Mouse (Mus musculus) granulocyte monocyte progenitor cell, adult 5-6 weeks (primary cell): ENCODE data around the gene Fes. TPM values are rescaled to one million over a fixed set of nuclear protein-coding genes. Genes with fewer than 3 reads are reported as not detected.
"Not testable (repeated sequence)": the region's sequence is repeated elsewhere in the genome, so short reads cannot be mapped to it uniquely, and the experiment has no call there.

Experiments
- ATAC-seq: replicated peaks from 2 replicates; pipeline ENCODE4 v1.8.0; 2016; ENCODE audit warnings: mild to moderate bottlenecking, moderate TSS enrichment, inconsistent platforms; ENCODE audit not compliant: poor library complexity, severe bottlenecking
- total RNA-seq, 2 experiments: library from RNA; stranded (forward) in 1 of 2; stranded (reverse) in 1 of 2; fragments of 200-712, 200-1000 nt in 1 of 2; fragments of >200 nt in 1 of 2; fragmentation: Nextera tagmentation in 1 of 2; gene quantifications; 2 replicates each; pipeline ENCODE4 v1.2.3; 2014 to 2017

Gene Fes
- total RNA-seq, 2 experiments from 2014 or later = 141 to 176 TPM

GRCm38 (mm10) chr7:80406186-80406585 is 18.4 kb upstream of the Fes start:
- no peak for ATAC-seq

DNA sequence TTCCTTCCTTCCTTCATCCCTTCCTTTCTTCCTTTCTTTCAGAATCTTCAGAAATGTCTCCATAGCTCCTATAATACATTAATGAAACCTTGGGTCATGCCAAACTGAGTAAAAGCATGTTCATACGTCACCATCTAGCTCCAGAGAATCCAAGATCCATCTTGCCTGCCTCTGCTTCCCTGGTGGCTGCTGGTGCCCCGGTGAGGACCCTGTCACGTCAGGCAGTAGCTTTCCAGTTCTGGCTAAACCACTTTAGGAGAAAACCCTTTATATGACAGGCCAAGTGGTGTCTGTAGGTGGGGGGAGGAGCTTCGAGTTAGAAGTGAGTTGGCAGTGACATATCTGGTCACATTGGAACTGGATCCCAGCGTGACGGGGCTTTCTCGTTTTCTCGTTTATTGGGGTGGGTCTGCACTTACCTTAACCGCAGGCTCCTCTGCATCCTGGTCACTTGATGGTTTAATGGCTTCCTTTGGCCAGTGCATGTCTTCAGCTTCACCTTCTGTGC is 17.5 kb upstream of the Fes start, which contains the start of gene Furin:
TSS of gene Furin (minus strand) at position 249 of the 508 bp plus-strand sequence.
- no peak for ATAC-seq

GRCm38 (mm10) chr7:80404101-80404894 is 16.6 kb upstream of the Fes start:
- ATAC-seq = peak; percentile 80

DNA sequence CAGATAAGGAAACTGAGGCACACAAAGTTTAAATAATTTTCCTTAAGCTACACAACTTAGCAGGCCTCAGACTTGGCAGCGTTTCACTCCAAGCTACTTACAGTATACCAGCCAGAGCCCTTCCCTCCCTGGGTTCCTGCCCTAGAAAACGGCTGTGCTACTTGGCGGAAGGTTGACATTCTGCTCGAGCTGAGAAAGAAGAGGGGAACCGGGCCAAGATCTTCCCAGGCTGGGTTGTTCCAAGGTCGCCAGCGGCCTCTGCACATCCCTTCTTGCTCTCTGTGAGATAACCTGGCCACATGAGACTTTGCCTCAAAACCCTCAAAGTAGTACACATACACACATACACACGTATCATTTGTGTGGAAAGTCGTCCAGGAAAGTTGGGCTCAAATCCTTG is 15.8 kb upstream of the Fes start:
- no peak for ATAC-seq

DNA sequence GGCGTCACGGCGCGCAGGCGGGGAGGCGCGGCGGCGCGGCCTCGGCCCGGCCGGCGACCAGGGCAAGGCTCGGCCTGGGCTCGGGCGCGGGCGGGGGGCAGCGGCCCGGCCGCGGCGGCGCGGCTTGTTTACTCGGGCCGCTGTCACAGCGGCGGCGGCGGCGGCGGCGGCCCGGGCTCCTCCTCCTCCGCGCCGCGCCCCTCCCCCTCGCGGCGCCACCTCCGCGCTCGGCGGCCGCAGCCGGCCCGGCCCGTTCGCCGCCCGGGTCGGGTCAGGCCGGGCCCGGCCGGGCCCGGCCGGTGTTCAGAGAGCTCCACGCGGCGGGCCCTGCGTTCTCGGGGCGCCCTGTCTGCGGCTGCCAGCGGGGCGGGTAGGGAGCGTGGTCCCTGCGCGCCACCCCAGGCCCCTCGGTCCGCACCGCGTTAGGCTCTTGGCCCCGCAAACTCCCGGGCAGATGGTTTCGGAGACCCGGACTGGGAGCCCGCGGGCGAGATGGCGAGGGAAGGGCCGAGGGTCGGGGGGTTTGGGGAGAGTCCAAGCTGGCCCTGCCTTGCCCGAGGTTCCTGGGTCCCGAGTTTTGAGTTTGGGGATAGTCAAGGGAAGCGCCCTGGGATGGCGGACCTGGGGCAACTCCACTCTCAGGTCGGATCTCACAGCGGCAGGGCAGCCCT is 15.0 kb upstream of the Fes start:
- 0 out of 2 replicates have a peak, but pooled peaks have one; percentile 7 for ATAC-seq

- no peak for ATAC-seq
Observed at GRCm38 (mm10) chr7:80401860-80402641, 14.3 kb upstream of the Fes start.

DNA sequence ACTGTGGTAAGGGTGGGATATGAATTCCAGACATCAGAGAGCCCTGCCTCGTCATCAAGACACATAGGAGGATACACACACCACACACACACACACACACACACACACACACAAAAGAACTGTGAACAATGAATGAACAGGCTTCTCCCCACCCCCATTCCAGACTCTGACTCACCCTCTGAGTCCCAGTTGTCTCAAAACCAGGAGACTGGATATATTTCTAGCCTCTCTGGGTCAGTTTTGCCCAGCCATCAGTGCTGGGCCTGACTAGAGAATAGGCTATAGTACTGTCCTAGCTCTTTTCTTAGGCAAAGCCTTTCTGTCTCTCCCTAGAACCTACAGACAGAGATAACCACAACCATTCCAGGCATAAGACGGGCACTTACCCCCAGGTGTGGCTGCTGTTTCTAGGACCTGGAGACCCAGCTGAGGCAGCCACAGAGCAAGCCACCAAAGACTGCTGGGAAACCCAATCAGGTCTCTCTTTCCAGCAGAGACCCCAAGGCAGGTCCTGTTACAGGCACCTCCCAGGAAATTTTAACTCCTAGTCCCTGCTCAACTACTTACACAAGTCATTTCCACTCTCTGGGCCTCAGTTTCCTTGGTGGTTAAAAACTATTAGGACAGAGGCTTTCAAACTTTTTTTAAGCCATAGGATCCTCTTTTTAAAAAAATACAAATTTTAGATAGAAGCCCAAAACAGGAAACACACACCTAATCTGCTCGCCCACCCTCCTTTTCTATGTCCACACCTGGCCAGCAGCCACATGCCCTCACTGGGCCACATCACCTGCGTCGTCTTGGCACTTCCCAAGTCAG is 13.5 kb upstream of the Fes start:
- ATAC-seq = no peak

GRCm38 (mm10) chr7:80400571-80400970 is 12.8 kb upstream of the Fes start:
- ATAC-seq = no peak

GRCm38 (mm10) chr7:80400099-80400498 is 12.4 kb upstream of the Fes start:
- peak; percentile 23; the same call in 1 of the 2 replicates for ATAC-seq

- no peak for ATAC-seq
Observed at GRCm38 (mm10) chr7:80398654-80399444, 11.1 kb upstream of the Fes start.

DNA sequence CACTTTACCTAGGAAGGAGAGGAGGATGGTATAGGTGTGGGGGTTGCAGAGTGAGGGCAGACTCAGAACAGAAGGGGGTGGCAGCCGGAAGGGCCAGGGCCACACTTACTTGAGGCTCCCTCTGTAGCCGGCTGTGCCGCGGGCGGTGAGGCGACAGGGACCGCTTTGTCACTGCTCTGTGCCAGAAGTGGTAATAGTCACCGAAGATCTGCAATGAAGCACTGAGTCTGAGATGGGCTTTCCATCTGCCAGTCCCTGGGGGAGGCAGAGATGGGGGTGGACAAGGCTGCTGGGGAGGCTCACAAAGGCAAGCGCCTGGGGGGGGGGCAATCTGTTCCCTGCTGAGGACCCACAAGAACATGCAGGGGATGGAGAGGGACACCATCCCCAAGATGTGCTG is 10.2 kb upstream of the Fes start:
- ATAC-seq = no peak

GRCm38 (mm10) chr7:80396427-80396826 is 8.7 kb upstream of the Fes start:
- ATAC-seq = not testable (repeated sequence)

DNA sequence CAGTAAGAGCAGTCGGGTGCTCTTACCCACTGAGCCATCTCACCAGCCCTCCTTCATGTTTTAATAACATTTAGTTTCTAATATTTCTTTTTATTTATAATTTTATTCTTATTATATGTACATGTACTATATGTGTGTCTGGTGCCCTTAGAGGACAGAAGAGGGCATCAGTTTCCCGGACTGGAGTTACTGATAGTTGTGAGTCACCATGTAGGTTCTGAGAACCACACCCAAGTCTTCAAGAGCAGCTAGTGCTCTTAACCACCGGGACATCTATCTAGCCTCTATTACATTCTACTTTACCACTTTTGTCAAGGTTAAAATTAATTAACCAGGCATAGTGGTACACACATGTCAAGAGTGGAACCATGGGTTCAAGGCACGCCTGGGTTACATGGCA is 6.9 kb upstream of the Fes start:
- ATAC-seq = no peak

DNA sequence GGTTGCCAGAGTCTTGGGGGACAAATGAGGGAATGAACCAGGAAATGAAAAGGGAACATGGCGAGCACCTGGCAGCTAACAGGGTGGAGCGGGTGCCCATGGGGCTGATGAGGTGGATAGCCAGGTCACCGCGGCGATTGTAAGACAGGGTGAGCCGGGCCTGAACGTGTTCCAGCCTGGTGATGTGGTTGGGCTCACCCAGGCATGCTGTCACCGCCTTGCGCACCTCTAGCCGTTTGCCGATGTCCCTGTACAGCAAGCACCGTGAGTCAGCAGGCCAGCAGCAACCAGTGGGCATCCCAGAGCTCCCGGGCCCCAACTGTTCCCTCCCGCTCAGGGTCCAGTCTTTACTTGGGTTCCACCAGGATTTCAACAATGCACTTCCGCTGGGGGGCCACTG is 4.4 kb upstream of the Fes start:
- no peak for ATAC-seq

DNA sequence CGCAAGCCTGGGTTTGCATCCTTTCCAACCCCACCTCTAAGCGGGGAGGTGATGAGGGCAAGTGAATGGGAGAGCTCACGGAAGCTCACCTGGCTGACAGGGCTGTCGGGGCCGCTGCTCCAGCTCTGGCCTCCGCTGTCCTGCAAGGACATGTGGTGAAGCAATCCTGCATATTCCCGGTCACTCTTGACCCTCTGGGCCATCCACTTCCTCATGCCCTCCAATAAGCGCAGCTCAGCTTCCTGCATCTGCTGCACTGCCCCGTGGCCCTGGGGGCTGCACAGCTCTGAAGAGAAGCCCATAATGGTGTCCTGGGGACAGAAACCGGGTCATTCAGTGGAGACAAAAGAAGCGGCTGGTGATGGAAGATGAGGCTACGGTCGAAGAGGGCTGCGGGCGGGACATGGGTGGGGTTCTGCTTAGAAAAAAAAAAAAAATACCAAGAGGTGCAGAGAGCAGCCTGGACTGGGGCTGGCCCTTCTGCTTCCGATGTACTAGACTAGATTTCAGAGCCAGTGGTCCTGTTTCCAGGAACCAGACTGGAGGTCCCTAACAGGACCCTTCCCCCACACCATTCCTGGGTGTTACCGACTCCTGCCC is 613 bp downstream of the Fes start:
- ATAC-seq = peak; percentile 3

DNA sequence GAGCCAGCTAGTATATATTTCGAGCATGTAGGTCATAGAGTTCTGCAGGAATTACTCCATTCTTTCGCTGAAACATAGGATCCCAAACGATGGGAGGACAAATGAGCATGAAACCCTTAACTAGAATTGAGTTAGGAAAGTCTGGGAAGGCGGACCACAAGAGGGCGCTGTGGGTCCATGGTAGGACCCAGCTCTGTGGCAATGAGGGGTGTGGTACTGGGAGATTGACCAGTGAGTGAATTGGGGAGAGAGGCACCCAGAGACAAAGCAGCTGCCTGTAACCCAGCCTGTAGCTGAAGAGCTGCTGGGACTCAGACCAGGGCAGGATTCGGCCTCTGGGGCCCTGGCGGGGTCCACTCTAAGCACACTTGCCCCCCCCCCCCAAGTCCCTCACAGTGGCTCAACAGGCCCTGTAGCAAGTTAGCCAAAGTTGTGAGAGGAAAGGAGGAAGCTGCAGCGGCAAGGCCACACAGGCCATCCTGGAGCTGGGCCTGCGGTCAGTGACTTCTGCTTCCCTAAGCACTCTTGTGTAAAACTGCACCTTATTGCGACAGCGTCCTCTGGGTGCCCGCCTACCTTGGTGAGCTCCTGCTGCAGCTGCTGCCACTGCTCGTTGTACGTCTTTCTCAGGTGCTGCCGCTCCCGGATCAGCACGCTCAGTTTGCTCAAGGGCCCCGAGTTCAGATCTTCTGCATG is 1.4 kb downstream of the Fes start:
- peak; percentile 79 for ATAC-seq

GRCm38 (mm10) chr7:80382919-80383318 is 4.8 kb downstream of the Fes start:
- ATAC-seq = no peak

DNA sequence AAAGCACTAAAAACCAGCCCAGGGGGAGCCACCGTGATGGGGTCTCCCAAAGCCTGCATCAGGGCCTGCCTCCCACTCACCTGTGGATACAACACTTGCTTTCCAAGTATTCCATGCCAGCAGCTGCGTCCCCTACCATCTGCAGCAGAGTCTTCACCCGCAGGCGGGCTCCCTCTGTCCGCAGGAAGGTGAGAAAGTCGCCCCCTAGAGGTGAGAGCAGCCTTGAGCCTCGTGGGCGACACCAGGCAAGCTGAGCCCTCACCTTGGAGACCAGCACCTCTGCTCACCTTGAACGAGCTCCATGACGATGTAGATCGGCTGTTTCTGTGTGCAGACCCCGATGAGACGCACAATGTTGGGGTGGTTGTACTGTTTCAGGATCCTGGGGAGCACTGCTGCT is 8.2 kb downstream of the Fes start:
- no peak for ATAC-seq
